Mouse (Mus musculus): ENCODE measurements around the gene Rrbp1.

DNA sequence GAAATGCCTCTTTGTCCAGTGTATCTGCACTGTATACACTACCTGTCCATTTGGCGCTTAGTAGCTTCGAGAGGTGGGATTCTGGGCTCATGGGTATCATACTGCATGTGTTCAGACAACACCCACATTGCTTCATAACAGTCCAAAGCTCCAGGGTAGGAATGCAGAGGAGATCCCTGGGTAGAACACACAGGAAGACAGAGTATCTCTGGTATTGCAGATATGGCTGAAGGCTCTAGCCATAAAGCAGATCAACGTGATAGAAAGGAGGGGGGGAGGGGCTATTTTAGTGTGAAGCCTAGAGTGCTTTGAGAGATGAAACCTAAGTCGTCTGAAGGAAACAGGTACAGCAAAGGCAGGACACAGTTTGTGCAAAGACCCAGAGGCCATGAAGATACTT, 15.4 kb upstream of the Rrbp1 start:
- no peak for TF ChIP-seq GATA1 (IDR thresholded peaks at IDR 0.05; ENCODE audit: borderline replicate concordance, low read length)
- no peak for TF ChIP-seq FLI1 (IDR thresholded peaks at IDR 0.05; ENCODE audit: low read length)
